Mouse (Mus musculus) urinary bladder, postnatal 25 days (tissue): ENCODE measurements around the gene Ptgds.

Experiments
- DNase-seq: peaks from one replicate; pipeline ENCODE4 v3.0.0; 2022; ENCODE audit warnings: low spot score

The Ptgds gene

DNA sequence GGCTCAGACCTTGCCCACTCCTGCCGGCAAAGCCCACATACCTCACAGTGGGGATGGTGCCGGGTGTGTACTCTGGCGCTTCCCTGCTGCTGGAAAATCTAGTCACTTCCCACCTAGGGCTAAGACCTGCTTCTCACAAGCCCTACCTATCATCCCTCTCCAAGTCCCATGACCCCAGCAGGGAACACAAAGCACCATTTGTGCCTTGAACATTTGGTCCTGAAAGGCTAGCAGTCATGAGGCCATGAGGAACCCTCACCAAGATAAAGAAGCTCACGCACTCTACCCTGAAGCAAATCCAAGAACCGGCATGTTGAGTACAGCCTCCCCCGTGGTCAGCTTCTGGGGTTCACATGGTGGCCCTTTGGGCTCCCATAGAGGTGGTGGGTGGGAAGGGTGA is at the start of gene Ptgds:
TSS of gene Ptgds (minus strand) at position 78 of the 400 bp plus-strand sequence.
- no peak for DNase-seq

GRCm38 (mm10) chr2:25509912-25510311 is 40.1 kb upstream of the Ptgds start:
- no peak for DNase-seq

DNA sequence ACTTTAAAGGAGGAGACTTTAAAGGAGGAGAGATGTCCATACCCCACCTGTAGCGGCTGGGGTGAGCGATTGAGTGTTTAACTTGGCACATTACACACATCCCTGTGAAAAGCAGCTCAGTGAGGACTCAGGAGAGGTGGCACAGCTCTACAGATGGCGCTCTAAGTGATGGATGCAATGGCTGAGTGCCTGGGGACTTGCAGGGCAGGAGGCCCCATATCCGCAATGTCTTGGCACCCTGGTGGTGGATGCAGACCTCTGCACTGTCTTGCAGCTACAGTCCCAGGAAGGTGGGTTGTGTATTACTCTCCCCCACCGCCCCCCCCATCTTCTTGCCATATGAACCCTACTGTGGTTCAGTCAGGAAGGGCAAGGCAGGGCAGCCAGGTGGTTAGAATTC is 37.1 kb upstream of the Ptgds start:
- no peak for DNase-seq

DNA sequence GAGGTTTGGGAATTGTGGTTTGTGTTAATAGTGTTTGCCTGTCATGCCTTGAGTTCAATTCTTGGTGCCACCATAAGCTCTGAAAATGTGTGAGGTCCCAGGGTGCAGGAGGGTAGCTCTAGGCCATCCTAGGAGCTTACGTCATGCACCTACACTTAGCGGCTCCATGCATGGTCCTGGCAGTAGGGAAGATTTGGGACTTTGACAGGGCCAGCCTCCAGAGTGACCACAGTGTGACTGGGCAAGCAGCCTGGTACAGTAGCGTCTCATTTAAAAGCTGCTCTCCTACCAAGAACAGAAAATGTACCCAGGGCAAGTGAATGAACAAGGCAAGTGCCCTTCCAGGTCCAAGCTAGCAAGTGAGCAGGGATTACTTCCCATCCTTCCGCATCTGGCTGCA is 36.0 kb upstream of the Ptgds start:
- no peak for DNase-seq

DNA sequence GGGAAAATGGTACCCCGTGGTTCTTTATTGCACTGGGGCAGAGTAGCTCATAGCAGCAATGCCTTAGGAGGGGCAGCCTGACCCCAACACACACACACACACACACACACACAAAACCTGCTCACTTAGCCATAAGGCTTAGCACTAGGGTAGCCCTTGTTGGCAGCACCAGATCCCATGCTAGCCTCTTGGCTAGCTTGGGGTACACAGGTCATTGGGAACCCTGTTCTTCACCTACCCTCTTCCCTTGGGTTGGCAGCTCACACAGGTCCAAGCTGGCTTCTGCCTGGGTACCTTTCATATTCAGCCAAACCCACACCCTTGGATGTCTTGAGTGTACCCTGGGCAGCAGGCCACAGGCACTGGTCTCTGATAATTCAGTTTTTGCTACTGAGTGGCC is 35.2 kb upstream of the Ptgds start:
- no peak for DNase-seq

DNA sequence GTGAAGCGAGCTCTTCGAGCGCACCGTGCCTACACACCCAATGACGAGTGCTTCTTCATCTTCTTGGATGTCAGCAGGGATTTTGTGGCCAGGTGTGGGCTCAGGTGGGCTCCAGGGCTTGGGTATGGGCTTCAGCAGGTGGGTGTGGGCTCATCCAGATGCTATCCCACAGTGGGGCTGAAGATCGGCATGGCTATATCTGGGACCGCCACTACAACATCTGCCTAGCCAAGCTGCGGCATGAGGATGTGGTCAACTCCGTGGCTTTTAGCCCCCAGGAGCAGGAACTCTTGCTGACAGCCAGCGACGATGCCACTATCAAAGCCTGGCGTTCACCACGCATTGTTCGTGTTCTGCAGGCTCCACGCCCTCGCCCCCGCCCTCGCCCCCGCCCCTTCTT is 34.7 kb upstream of the Ptgds start:
- DNase-seq = no peak

DNA sequence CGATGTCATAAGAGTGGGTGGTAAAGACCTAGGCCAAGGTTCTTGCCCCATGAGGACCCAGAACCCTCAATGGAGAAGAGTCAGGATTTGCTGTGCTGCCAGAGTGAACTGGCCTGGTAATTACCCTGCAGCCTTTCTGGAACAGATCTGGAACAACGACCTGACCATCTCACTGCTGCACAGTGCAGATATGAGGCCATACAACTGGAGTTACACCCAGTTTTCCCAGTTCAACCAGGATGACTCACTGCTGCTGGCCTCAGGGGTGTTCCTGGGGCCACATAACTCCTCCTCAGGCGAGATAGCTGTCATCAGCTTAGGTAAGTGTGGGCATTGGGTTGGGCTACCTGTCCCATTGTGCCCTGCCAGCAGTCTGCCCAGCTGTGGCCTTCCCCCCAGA is 32.9 kb upstream of the Ptgds start:
- no peak for DNase-seq

GRCm38 (mm10) chr2:25501593-25502486 is 32.0 kb upstream of the Ptgds start, which contains the start of gene C8g:
Gene C8g, minus strand, starts transcription at chr2:25501719.
- no peak for DNase-seq

GRCm38 (mm10) chr2:25500576-25501405 is 30.9 kb upstream of the Ptgds start, which contains the start of gene Fbxw5:
Gene Fbxw5, plus strand, starts transcription at chr2:25500750.
- peak; percentile 69 for DNase-seq

DNA sequence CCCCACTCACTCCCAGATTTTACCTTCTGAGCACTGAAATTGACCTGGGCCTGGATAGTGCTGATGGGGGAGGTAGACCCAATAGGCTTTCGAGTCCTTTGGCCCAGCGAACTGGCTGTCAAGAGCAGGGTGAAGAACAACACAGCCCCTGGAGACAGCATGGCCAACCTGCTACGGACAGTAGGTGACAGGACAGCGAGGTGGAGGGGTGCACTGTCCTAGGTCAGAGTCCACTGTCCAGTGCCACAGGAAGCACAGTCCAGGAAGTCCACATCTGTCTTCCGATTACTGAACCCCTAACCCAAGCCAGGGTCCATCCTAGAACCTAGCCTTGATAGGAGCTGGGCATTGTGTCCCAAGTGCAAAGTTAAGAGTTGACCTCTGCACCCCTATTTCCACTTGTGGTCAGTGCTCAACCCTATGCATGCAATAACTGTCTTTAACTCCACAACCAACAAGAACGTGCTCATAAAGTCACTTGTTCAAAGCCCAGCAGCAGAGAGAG is 30.3 kb upstream of the Ptgds start:
- no peak for DNase-seq

DNA sequence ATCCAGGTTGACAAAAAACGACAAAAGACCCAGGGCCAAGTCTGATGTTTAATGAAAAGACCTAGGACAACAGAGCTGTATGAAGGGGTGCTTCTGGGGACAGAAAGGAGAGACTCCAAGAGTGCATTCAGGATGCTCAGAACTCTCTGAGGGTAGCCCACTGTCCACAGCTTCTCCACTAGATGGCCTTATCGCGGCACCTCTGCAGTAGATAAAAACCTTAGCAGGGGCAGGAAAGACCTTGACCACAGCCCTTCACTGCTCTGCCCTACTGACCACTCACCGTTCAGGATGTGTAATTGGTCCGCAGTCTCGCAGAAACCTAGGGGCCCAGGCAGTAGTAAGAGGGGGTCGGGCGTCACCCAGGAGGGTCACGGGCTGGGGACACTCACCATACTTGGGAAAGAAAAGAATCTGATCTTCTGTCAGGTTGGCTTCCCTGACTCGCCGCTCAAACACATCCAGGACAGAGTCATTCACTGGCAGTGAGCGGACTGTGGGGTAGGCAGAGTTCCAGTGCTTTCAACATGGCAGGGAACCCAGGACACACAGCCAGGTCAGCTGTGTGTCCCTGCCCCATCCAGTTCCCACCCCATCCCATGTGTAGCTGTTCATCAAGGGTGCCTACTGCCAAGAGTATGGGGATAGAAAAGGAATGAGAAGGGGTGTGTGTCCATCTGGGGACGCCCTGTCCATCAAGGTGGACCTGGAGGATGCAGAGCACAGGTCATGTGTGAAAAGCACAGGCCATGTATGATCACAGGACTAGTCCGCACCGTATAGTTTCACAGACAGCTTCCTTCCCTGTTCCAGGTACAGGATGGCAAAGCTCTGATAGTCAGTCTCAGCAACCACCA is 29.0 kb upstream of the Ptgds start:
- no peak for DNase-seq

DNA sequence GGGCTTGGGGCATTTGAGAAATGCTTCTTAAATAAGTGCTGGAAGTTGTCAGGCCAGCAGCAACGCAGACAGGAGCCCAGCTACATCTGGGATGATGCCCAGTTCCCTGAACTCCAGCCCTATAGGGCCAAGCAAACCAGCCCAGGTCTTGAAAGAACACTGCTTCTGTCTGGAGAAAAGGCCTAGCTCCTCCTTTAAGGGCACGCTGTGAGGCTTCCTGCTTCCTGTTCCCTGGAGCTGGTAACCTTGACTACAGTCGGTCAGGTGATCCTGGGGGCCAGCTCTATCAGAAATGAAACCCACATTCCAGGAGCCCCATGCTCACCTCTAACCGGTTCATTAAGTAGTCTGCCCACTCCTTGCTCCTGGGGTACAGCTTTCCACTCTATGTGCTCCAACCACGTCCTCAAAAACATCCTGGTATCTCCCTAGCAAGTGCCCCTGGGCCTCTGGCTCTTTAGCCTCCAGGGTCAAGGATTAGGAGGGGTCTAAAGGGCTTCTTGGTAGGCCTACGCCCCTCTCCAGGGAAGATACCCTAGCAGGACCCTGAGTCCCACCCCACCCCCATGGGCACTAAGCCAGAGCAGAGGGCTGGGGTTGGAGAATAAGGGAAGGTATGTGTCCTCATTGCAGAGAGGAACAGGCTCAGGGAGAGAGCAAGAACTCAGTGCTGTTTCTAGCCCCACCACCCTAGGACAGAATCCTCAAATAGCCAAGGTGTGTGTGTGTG is 28.2 kb upstream of the Ptgds start:
- no peak for DNase-seq

DNA sequence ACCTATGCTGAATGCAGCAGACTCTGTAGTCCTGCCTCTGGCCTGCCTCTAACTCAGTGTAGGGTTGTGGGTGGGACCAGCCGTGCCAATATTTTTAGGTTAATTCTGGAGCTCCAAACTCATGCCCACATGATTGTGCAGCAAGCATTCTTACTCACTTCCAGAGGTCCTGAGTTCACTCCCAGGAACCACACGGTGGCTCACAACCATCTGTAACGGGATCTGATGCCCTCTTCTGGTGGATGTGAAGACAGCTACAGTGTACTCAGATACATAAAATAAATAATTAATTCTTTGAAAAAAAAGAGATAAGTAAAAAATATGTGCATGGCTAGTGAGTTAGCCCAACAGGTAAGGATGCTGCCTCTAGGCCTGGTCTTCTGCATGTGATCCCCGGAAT is 26.6 kb upstream of the Ptgds start:
- DNase-seq = no peak

- DNase-seq = no peak
These were observed 23.7 kb upstream of the Ptgds start, which contains the start of gene Lcn12 for GRCm38 (mm10) chr2:25493476-25493961. Gene Lcn12, minus strand, starts transcription at chr2:25493911.

DNA sequence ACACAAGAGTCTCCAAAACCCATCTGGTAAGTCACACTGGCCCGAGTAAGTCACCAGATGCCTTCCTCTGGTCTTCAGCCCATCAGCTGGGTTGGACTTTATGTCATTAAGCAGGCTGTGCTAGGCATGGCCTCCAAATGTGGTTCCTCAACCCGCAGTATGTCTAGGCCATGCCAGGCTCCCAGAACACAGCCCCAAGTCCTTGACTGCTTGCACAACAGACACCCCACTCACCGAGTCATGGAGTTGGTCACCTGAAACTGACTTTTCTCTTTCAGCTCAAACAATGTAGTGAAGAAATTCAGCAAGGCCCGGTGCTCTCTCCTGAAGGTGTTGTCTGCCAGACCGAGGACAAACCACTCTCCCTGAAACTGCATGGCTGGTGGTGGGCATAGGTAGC is 23.1 kb upstream of the Ptgds start:
- DNase-seq = no peak

DNA sequence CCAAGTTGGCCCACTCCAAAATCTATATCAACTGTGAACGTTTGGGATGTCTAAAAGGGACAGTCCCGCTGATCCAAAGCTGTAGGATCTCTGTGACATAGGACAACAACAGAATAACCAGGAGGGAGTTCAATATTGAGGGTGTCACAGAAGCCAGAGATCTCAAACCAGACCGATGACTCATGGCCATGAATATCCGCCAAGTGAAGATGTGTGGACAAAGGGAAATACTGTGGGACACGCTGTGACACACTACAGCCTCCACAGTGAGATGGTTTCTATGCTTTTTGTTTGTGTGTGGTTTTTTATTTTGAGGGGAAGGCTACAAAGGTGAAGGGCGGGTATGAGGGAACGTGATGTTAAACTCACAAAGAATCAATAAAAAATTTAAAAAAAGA is 18.8 kb upstream of the Ptgds start:
- no peak for DNase-seq

- DNase-seq = no peak
These were observed 18.3 kb upstream of the Ptgds start for GRCm38 (mm10) chr2:25487965-25488670.

DNA sequence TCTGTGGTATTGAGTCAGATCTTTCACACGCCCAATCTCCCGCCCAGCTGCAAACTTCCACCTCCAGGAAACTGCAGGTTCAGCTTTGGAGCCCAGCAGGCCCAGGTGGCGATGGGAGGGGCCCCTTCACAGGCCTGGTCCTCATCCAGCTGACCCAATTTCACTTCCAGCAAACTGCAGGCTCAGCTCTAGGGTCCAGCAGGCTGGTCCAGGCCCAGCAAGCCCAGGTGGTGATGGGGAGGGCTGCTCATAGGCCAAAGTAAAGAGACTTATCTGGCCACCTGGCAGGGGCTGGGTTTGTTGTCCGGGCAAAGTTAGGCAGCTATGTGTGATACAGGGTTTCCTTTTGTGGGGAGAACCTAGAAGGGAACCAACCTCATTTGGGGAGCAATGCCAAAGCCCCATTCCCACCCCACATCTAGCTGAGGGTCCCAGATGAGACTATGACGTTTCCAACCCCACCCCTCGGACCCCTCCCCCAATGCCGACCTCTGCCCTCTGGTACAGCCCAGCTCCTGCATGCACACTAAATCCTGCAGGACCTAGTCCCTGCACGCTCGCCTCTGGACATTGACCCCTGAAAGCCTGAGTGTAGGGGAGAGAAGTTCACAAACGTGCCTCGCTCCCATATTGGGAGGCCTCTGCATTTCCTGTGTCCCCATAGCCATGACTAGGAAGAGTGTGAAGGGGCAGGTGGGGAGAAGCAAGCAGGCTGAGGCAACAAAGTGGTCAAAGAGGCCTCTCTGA is 15.2 kb upstream of the Ptgds start:
- no peak for DNase-seq

- no peak for DNase-seq
These were observed 13.1 kb upstream of the Ptgds start for GRCm38 (mm10) chr2:25482969-25483368.

- no peak for DNase-seq
These were observed 10.7 kb upstream of the Ptgds start for GRCm38 (mm10) chr2:25480541-25480940.
